Mouse (Mus musculus): ENCODE results near the gene Tbl1xr1.

The Tbl1xr1 gene

GRCm38 (mm10) chr3:22084222-22084996 lies 8.0 kb downstream of the Tbl1xr1 start:
- in situ Hi-C loops (cut with MboI; ENCODE audit: low sequenced_read_pairs) = no loop called here

GRCm38 (mm10) chr3:22089825-22090224 lies 13.4 kb downstream of the Tbl1xr1 start:
- in situ Hi-C loops (cut with MboI; ENCODE audit: low sequenced_read_pairs) = no loop called here

GRCm38 (mm10) chr3:22090431-22091265 lies 14.2 kb downstream of the Tbl1xr1 start:
- in situ Hi-C loops (cut with MboI; ENCODE audit: low sequenced_read_pairs) = no loop called here

- in situ Hi-C loops (cut with MboI; ENCODE audit: low sequenced_read_pairs) = no loop called here
Measured at GRCm38 (mm10) chr3:22091266-22091550, 14.8 kb downstream of the Tbl1xr1 start.

- in situ Hi-C loops (cut with MboI; ENCODE audit: low sequenced_read_pairs) = no loop called here
Measured at GRCm38 (mm10) chr3:22091681-22092080, 15.2 kb downstream of the Tbl1xr1 start.

GRCm38 (mm10) chr3:22092784-22093183 lies 16.3 kb downstream of the Tbl1xr1 start:
- in situ Hi-C loops (cut with MboI; ENCODE audit: low sequenced_read_pairs) = no loop called here

GRCm38 (mm10) chr3:22103986-22104515 lies 27.6 kb downstream of the Tbl1xr1 start:
- in situ Hi-C loops (cut with MboI; ENCODE audit: low sequenced_read_pairs) = no loop called here

GRCm38 (mm10) chr3:22105471-22105870 lies 29.0 kb downstream of the Tbl1xr1 start:
- in situ Hi-C loops (cut with MboI; ENCODE audit: low sequenced_read_pairs) = no loop called here

- in situ Hi-C loops (cut with MboI; ENCODE audit: low sequenced_read_pairs) = no loop called here
Measured at GRCm38 (mm10) chr3:22108013-22108412, 31.6 kb downstream of the Tbl1xr1 start.

GRCm38 (mm10) chr3:22109651-22110050 lies 33.2 kb downstream of the Tbl1xr1 start:
- in situ Hi-C loops (cut with MboI; ENCODE audit: low sequenced_read_pairs) = no loop called here

- in situ Hi-C loops (cut with MboI; ENCODE audit: low sequenced_read_pairs) = no loop called here
Measured at GRCm38 (mm10) chr3:22113773-22114172, 37.3 kb downstream of the Tbl1xr1 start.

- in situ Hi-C loops (cut with MboI; ENCODE audit: low sequenced_read_pairs) = no loop called here
Measured at GRCm38 (mm10) chr3:22115221-22115620, 38.8 kb downstream of the Tbl1xr1 start.

- in situ Hi-C loops (cut with MboI; ENCODE audit: low sequenced_read_pairs) = no loop called here
Measured at GRCm38 (mm10) chr3:22115678-22116077, 39.2 kb downstream of the Tbl1xr1 start.

GRCm38 (mm10) chr3:22116188-22116587 lies 39.7 kb downstream of the Tbl1xr1 start:
- in situ Hi-C loops (cut with MboI; ENCODE audit: low sequenced_read_pairs) = no loop called here

GRCm38 (mm10) chr3:22121741-22122140 lies 45.3 kb downstream of the Tbl1xr1 start:
- in situ Hi-C loops (cut with MboI; ENCODE audit: low sequenced_read_pairs) = no loop called here

GRCm38 (mm10) chr3:22123145-22123544 lies 46.7 kb downstream of the Tbl1xr1 start:
- in situ Hi-C loops (cut with MboI; ENCODE audit: low sequenced_read_pairs) = no loop called here

GRCm38 (mm10) chr3:22126251-22126826 lies 49.9 kb downstream of the Tbl1xr1 start:
- in situ Hi-C loops (cut with MboI; ENCODE audit: low sequenced_read_pairs) = no loop called here

GRCm38 (mm10) chr3:22131277-22131676 lies 54.8 kb downstream of the Tbl1xr1 start:
- in situ Hi-C loops (cut with MboI; ENCODE audit: low sequenced_read_pairs) = no loop called here

- in situ Hi-C loops (cut with MboI; ENCODE audit: low sequenced_read_pairs) = no loop called here
Measured at GRCm38 (mm10) chr3:22133626-22134025, 57.2 kb downstream of the Tbl1xr1 start.

GRCm38 (mm10) chr3:22137793-22138579 lies 61.5 kb downstream of the Tbl1xr1 start:
- in situ Hi-C loops (cut with MboI; ENCODE audit: low sequenced_read_pairs) = no loop called here

- in situ Hi-C loops (cut with MboI; ENCODE audit: low sequenced_read_pairs) = no loop called here
Measured at GRCm38 (mm10) chr3:22138580-22139099, 62.2 kb downstream of the Tbl1xr1 start.
